Comparison of ENCODE assay signal across 9 mouse cellular contexts in the genomic region with DNA sequence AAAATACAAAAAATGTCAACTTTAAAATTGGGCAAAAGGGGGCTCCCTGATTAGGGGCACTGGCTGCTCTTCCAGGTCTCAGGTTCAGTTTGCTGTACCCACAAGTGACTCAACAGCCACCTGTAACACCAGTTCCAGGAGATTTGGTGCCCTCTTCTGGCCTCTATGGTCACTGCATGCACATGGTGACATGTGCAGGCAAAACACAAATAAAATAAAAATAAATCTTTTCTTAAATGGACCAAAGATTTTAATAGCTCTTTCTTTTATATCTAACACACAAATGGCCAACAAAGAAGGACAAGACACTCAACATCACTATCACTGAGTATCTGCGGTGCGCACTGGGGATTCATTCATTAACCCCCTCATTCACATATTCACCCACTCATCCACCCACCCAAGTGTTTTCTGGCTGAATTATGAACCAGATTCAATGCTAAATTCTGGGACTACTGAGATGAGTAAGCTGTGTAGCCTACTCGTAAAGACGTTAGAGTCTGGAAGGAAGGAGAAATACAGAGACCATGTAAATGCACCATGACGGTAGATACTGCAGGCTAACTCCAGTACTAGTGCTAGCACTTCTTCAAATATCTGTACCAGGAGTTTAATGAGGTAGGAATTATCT. TPM values are rescaled to one million over a fixed set of nuclear protein-coding genes. Genes with fewer than 3 reads are reported as not detected.
DNase-seq lines count a peak whose midpoint lies in the region; ATAC-seq and TF ChIP-seq lines count a peak whose summit lies in the region.
"Had no signal": no experiment of that assay in that cellular context is flagged by ENCODE, and none has a peak within 500 bp of the region (broad histone marks: within the 10 kb centered on the region; RNA-seq: fewer than 3 reads in every experiment).

No protein-coding gene starts in this region.

- DNase-seq in cerebellum, adult 18-20 months, result peak; percentile 71 to 72
- DNase-seq in midbrain, postnatal 0 days (ENCODE audit: low spot score), result peak; percentile 57
- no peak for DNase-seq in midbrain, embryonic 11.5 days (ENCODE audit: low spot score, missing footprints)
- DNase-seq in cerebellum, postnatal 14 days, result peak; percentile 76 to 91
- peak; percentile 57 to 86 for DNase-seq in kidney, postnatal 36 days
- DNase-seq in lung, postnatal 36 days, result peak; percentile 83
- peak; percentile 74 to 90 for DNase-seq in spleen, postnatal 4 days (ENCODE audit: low spot score in 2 of 2)

- H3K4me3 ChIP-seq in midbrain, postnatal 0 days (ENCODE audit: low read depth, low read length), result no peak overlapping the region
- H3K4me3 ChIP-seq in midbrain, embryonic 11.5 days (ENCODE audit: low read depth, low read length), result no peak overlapping the region
- H3K4me3 ChIP-seq: hindbrain, embryonic 15.5 days had no signal

- no peaks in the 10 kb centered on the region for H3K36me3 ChIP-seq in midbrain, postnatal 0 days (ENCODE audit: insufficient read depth, low read length)
- no peaks in the 10 kb centered on the region for H3K36me3 ChIP-seq in midbrain, embryonic 11.5 days (ENCODE audit: control insufficient read depth, insufficient read depth, low read length)
- H3K36me3 ChIP-seq: hindbrain, embryonic 15.5 days had no signal

- H3K27ac ChIP-seq in midbrain, postnatal 0 days (ENCODE audit: low read depth, low read length), result no peak overlapping the region
- H3K27ac ChIP-seq in midbrain, embryonic 11.5 days (ENCODE audit: low read depth, low read length), result no peak overlapping the region
- H3K27ac ChIP-seq: hindbrain, embryonic 15.5 days had no signal

- peak; percentile 80 for TF ChIP-seq CTCF in midbrain, postnatal 0 days (IDR thresholded peaks at IDR 0.05)

- H3K9me3 ChIP-seq in midbrain, postnatal 0 days (ENCODE audit: low read length), result no peaks in the 10 kb centered on the region
- H3K9me3 ChIP-seq in midbrain, embryonic 11.5 days (ENCODE audit: control insufficient read depth, low read length), result no peaks in the 10 kb centered on the region
- H3K9me3 ChIP-seq: hindbrain, embryonic 15.5 days had no signal

- no peak overlapping the region for H3K4me2 ChIP-seq in midbrain, postnatal 0 days (ENCODE audit: low read depth, low read length, poor library complexity, severe bottlenecking)
- H3K4me2 ChIP-seq in midbrain, embryonic 11.5 days, result no peak overlapping the region
- H3K4me2 ChIP-seq: hindbrain, embryonic 15.5 days had no signal

- no peak for ATAC-seq in cerebellum, adult (ENCODE audit: insufficient number of reproducible peaks, low FRiP score, low TSS enrichment)
- no peak for ATAC-seq in midbrain, postnatal 0 days (ENCODE audit: low FRiP score)
- no peak for ATAC-seq in midbrain, embryonic 11.5 days (ENCODE audit: low FRiP score)

- peaks cover 7% of the 10 kb centered on the region; the same call in 1 of the 2 replicates for H3K4me1 ChIP-seq in midbrain, postnatal 0 days (ENCODE audit: insufficient read depth, low read length)
- peaks cover 14% of the 10 kb centered on the region for H3K4me1 ChIP-seq in midbrain, embryonic 11.5 days (ENCODE audit: control insufficient read depth, insufficient read depth, low read length)

- no peaks in the 10 kb centered on the region for H3K27me3 ChIP-seq in midbrain, postnatal 0 days (ENCODE audit: insufficient read depth, low read length)
- no peaks in the 10 kb centered on the region for H3K27me3 ChIP-seq in midbrain, embryonic 11.5 days (ENCODE audit: control insufficient read depth, insufficient read depth, low read length)
- H3K27me3 ChIP-seq: hindbrain, embryonic 15.5 days had no signal

- 88% methylated on average over 5 of the region's 5 CpGs for WGBS in midbrain, postnatal 0 days
- WGBS in midbrain, embryonic 11.5 days, result 91% methylated on average over 5 of the region's 5 CpGs

- H3K9ac ChIP-seq in midbrain, postnatal 0 days (replicated peaks; ENCODE audit: low read length, poor library complexity, severe bottlenecking), result no peak overlapping the region
- H3K9ac ChIP-seq in midbrain, embryonic 11.5 days (ENCODE audit: low read length), result no peak overlapping the region
- H3K9ac ChIP-seq: hindbrain, embryonic 15.5 days had no signal

RNA-seq across cellular contexts. Expression of a gene that starts 44.3 kb away (rescaled TPM):
- total RNA-seq in midbrain, postnatal 0 days (2014; rRNA removed), result 24.5 and 41.5 TPM in 2 replicates
- 36.1 and 38.0 TPM in 2 replicates for polyA plus RNA-seq in midbrain, postnatal 0 days (2015; fragmentation: Nextera tagmentation; extraction: Ambion mirVana)
- 54.9 and 65.9 TPM in 2 replicates for polyA plus RNA-seq in midbrain, embryonic 11.5 days (2014; fragmentation: Nextera tagmentation; extraction: Ambion mirVana)
